Mouse (Mus musculus) stomach, postnatal 0 days (tissue): ENCODE data around the gene Rhov.

Source experiments
- CTCF ChIP-seq: IDR thresholded peaks from 2 replicates; pipeline ENCODE4 v1.5.1; 2016; ENCODE audit warnings: antibody characterized with exemption, low read depth, mild to moderate bottlenecking, moderate library complexity
- EP300 ChIP-seq: optimal IDR thresholded peaks from 2 replicates; pipeline ENCODE3; 2016; ENCODE audit warnings: antibody characterized with exemption

GRCm38 (mm10) chr2:119292281-119292680 is 21.2 kb upstream of the Rhov start:
- TF ChIP-seq EP300: no peak
- TF ChIP-seq CTCF: no peak
